Mouse (Mus musculus) heart, postnatal 0 days (tissue): ENCODE data around the gene Brk1. TPM values are rescaled to one million over a fixed set of nuclear protein-coding genes. Genes with fewer than 3 reads are reported as not detected.

Experiments
- ATAC-seq: fragments of 200-750 bp; cut with Nextera tagmentation; 2 replicates; pipeline ENCODE4 v1.8.0; 2017; ENCODE audit warnings: low read depth, moderate number of reproducible peaks, moderate library complexity; ENCODE audit not compliant: insufficient read depth
- DNase-seq: peaks from one replicate; pipeline ENCODE4 v3.0.0-alpha.2; 2016; ENCODE audit warnings: low spot score
- H3K27ac ChIP-seq: fragments of 300-500 bp; sonication (generic); 2 replicates; pipeline ENCODE4 v1.5.1; 2014; ENCODE audit warnings: low read depth, mild to moderate bottlenecking
- H3K27me3 ChIP-seq: fragments of 300-500 bp; sonication (generic); 2 replicates; pipeline ENCODE4 v1.6.1; 2014; ENCODE audit warnings: low read length, mixed read lengths; ENCODE audit not compliant: control insufficient read depth, insufficient read depth
- H3K36me3 ChIP-seq: fragments of 300-500 bp; sonication (generic); replicated peaks from 2 replicates; pipeline ENCODE4 v1.6.1; 2014; ENCODE audit warnings: low read length, mixed read lengths; ENCODE audit not compliant: control insufficient read depth, insufficient read depth
- H3K4me1 ChIP-seq: fragments of 300-500 bp; sonication (generic); 2 replicates; pipeline ENCODE4 v1.6.1; 2014; ENCODE audit warnings: antibody characterized with exemption; ENCODE audit not compliant: control insufficient read depth, insufficient read depth
- H3K4me2 ChIP-seq: fragments of 300-500 bp; sonication (generic); 2 replicates; pipeline ENCODE4 v1.6.1; 2014; ENCODE audit warnings: low read depth, mild to moderate bottlenecking, low read length, moderate library complexity
- H3K4me3 ChIP-seq: fragments of 300-500 bp; sonication (generic); 2 replicates; pipeline ENCODE4 v1.5.1; 2014; ENCODE audit warnings: low read depth, low read length
- H3K9ac ChIP-seq: fragments of 300-500 bp; sonication (generic); replicated peaks from 2 replicates; pipeline ENCODE4 v1.6.1; 2014; ENCODE audit warnings: low read depth, low read length, mixed read lengths
- H3K9me3 ChIP-seq: fragments of 300-500 bp; sonication (generic); replicated peaks from 2 replicates; pipeline ENCODE4 v1.6.1; 2016; ENCODE audit warnings: low read length; ENCODE audit not compliant: control insufficient read depth
- CTCF ChIP-seq: IDR thresholded peaks from 2 replicates; pipeline ENCODE4 v1.5.1; 2016; ENCODE audit warnings: antibody characterized with exemption, control low read depth, low read depth
- EP300 ChIP-seq: IDR thresholded peaks from 2 replicates; pipeline ENCODE4 v1.6.1; 2016; ENCODE audit warnings: antibody characterized with exemption, low read depth
- WGBS: fragments of 180-500 bp; shearing (Covaris S2); extraction: QIAGEN DNeasy Blood & Tissue Kit; methylation state at CpG from one replicate; pipeline ENCODE4 v1.1.7; 2014; 5-methylcytosine and 5-hydroxymethylcytosine counted together
- polyA plus RNA-seq: library from polyadenylated mRNA; unstranded; fragments of >200 nt; fragmentation: Nextera tagmentation; extraction: Ambion mirVana; gene quantifications from 2 replicates; pipeline ENCODE4 v1.2.1, GENCODE M21; 2015
- total RNA-seq: library from RNA; depleted of rRNA; stranded (reverse); fragments of >200 nt; gene quantifications from 2 replicates; pipeline ENCODE4 v1.2.3, GENCODE M21; 2014; ENCODE audit warnings: low replicate concordance

Gene Brk1
- total and polyA plus RNA-seq, 2 experiments from 2014 or later, result 169 to 265 TPM

GRCm38 (mm10) chr6:113656847-113657246 is 52.3 kb downstream of the Brk1 start:
- WGBS, result 81% methylated on average over 6 of the region's 6 CpGs
- no peak for ATAC-seq
- Histone ChIP-seq H3K9me3 (no peaks in the 10 kb centered on the region), H3K36me3 (no peaks in the 10 kb centered on the region; the same call in 1 of the 2 replicates), H3K27ac (no peak overlapping the region), H3K9ac (no peak overlapping the region), H3K27me3 (no peaks in the 10 kb centered on the region), H3K4me1 (peaks cover 24% of the 10 kb centered on the region), H3K4me2 (no peak overlapping the region), H3K4me3 (no peak overlapping the region)
- TF ChIP-seq CTCF (no peak), EP300 (no peak)
- no peak for DNase-seq

DNA sequence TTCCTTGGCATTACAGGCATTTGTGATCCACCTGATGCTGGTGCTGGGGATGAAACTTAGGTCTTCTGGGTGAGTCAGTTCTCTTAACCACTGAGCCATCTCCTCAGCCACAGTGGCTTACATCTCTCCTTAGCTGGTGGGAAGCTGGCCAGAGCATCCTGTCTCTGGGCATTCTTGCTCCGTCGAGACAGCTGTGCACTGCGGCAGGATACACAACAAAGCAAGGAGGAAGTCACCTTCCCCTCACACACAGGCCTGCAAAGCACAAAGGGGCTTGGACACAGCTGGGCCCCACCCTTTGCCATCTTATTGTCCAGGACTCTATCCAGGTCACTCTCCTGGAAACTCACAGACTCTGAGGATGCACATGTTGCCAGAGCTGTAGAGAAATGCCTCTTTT is 53.7 kb downstream of the Brk1 start:
- 51% methylated on average over 3 of the region's 3 CpGs for WGBS
- H3K4me3 ChIP-seq, result no peak overlapping the region
- H3K4me2 ChIP-seq, result no peak overlapping the region
- H3K9ac ChIP-seq, result no peak overlapping the region
- H3K9me3 ChIP-seq, result no peaks in the 10 kb centered on the region
- H3K4me1 ChIP-seq, result peaks cover 31% of the 10 kb centered on the region
- DNase-seq (no peak), ATAC-seq (peak; percentile 59)
- TF ChIP-seq CTCF, result no peak
- TF ChIP-seq EP300, result no peak; the same call in 1 of the 2 replicates
- H3K36me3 ChIP-seq, result no peaks in the 10 kb centered on the region; the same call in 1 of the 2 replicates
- no peaks in the 10 kb centered on the region for H3K27me3 ChIP-seq
- peak overlapping the region; percentile 69 for H3K27ac ChIP-seq

GRCm38 (mm10) chr6:113659648-113660491 is 55.3 kb downstream of the Brk1 start:
- H3K9me3 ChIP-seq, result no peaks in the 10 kb centered on the region
- DNase-seq (peak; percentile 35), ATAC-seq (no peak)
- no peak overlapping the region for H3K9ac ChIP-seq
- peaks cover 31% of the 10 kb centered on the region for H3K4me1 ChIP-seq
- 41% methylated on average over 8 of the region's 8 CpGs for WGBS
- H3K4me2 ChIP-seq, result no peak overlapping the region
- no peak overlapping the region for H3K4me3 ChIP-seq
- TF ChIP-seq CTCF (no peak), EP300 (no peak)
- H3K27ac ChIP-seq, result peak overlapping the region; percentile 69
- H3K36me3 ChIP-seq, result no peaks in the 10 kb centered on the region; the same call in 1 of the 2 replicates
- H3K27me3 ChIP-seq, result no peaks in the 10 kb centered on the region

DNA sequence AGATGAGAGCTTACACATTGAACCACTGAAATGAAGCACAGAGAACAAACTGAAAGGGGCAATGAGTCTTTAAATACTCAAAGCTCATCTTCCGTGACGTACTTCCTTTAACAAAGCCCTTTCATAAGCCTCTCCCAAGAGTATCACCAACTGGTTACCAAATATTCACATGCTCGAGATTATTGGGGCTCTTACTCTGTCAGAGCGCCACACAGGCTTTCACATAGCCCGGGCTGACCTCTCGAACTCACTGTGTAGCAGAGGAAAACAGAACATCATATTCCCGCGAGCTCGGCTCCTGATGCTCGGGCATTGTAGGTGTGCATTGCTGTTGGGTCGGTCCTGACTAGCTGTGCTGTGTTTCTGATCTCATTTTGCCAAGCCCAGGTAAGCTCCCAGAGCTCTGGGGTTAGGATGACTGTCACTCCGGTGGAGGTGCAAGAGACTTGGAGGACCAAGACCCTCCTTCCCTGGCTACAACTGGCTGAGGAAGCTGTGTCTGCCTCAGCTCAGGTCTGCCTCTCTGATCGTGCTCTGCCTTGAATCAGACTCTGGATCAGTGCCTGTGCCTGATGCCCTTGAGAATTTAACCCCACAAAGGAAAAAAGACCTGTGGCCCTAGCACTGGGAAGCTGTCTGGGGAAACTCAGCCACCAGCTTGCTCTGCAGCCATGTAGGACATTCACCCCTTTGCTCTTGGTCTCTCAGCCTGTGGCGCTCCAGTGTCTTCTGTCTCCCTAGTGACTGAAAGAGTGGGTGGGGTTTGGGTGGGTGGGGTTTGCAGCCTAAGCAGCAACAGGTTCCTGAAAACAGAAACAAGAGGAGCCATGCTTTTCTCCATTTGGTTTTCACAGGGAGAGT is 56.1 kb downstream of the Brk1 start:
- H3K9me3 ChIP-seq, result no peaks in the 10 kb centered on the region
- H3K27me3 ChIP-seq, result no peaks in the 10 kb centered on the region
- TF ChIP-seq CTCF (no peak), EP300 (no peak)
- H3K27ac ChIP-seq, result peak overlapping the region; percentile 69
- H3K9ac ChIP-seq, result no peak overlapping the region
- peaks cover 31% of the 10 kb centered on the region for H3K4me1 ChIP-seq
- H3K4me3 ChIP-seq, result no peak overlapping the region
- DNase-seq (no peak), ATAC-seq (no peak)
- H3K4me2 ChIP-seq, result no peak overlapping the region
- 58% methylated on average over 14 of the region's 14 CpGs for WGBS
- no peaks in the 10 kb centered on the region; the same call in 1 of the 2 replicates for H3K36me3 ChIP-seq

DNA sequence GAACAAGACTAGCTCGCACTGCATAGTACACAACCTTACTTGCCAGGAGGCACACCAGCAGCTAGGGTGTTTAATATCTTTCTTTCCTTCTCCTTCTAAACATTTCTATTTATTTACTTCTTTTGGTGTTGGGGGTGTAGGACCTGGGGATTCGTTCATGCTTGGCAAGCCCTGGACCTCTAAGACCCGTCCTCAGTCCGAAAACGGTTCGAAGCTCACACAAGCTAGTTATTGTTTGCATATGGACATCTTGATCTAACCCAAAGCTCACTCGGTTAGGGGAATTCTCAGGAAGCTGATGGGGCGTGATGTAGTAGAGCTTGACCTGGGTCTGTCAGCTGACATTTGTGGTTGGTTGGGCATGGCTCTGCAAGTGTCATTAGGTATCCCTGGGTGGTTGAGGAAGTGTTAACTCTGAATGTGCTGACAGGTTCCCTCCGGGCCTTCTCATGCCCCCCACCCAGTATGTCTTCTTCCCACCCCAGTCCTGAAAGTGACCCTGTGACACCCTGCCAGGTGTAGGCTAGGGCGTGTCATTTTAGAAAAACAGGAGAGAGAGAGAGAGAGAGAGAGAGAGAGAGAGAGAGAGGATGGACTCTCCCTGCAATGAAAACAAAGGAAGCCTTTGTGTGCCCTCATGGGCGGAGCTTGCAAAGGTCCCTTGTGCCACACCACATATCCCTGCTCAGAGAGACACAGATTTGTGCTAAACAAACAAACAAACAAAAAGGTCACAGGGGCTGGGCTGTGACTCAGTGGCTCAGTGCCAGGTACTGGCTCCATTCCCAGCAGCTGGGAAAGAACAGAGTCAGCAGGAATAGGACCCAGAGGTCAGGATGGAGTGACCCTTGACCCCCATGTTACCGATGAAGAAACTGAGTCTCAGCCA is 57.0 kb downstream of the Brk1 start:
- Histone ChIP-seq H3K4me3 (no peak overlapping the region), H3K36me3 (no peaks in the 10 kb centered on the region), H3K27ac (no peak overlapping the region), H3K9me3 (no peaks in the 10 kb centered on the region), H3K4me2 (no peak overlapping the region), H3K4me1 (peaks cover 31% of the 10 kb centered on the region), H3K27me3 (no peaks in the 10 kb centered on the region), H3K9ac (no peak overlapping the region)
- WGBS, result 62% methylated on average over 12 of the region's 12 CpGs
- TF ChIP-seq CTCF, result no peak
- no peak for TF ChIP-seq EP300
- DNase-seq (no peak), ATAC-seq (no peak)
